Mouse (Mus musculus) lung, postnatal 0 days (tissue): Measurements from ENCODE around the gene Ddo.

Source experiments
- CTCF ChIP-seq: IDR thresholded peaks from 2 replicates; pipeline ENCODE4 v1.5.1; 2016; ENCODE audit warnings: antibody characterized with exemption, mild to moderate bottlenecking
- EP300 ChIP-seq: IDR thresholded peaks from 2 replicates; pipeline ENCODE4 v1.6.1; 2016; ENCODE audit warnings: antibody characterized with exemption, mild to moderate bottlenecking, control low read depth

DNA sequence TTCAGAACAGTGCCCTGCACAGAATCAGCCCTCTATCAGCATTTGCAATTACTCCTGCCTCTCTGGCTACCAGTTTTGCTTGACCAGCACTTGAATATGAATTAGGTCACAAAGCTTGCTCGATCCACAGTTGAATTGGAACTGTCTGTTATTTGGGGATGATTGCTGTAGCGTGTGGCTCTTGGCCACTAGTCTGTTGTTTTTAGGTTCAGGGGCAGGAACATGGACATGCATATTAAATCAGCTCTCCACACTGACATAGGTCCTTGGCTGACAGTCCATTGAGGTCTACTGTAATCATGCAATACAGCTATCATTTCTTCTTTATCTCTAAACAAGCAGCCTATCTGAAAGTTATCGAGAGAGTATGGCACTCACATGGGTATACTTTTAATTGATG lies 2.3 kb downstream of the Ddo start:
- no peak for TF ChIP-seq EP300
- TF ChIP-seq CTCF = no peak
